Comparison of ENCODE assay signal across 11 mouse cellular contexts in the genomic region with DNA sequence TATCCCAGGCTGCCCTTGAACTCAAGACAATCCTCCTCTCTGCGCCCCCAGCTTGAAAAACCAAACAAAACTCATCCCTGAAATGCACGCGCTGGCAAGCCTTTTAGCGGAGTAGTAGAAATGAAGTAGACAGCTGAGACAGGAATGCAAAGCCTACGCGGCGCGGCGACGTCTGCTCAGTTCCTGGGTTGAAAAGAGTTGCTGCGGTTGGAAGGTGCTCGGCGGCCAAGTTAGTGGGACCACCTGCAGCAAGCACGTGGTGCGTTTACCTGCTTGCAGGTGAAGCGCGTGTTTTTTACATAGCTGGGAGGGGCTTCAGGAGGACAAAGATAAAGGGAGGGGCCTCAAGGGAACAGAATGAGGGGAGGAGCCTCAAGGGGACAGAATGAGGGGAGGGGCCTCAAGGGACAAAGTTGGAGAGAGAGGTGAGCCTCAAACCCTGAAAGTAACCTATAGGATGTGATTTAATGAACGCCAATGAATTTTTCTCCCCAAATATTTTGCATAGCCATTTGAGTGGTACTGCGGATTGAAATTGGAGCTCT. TPM values are rescaled to one million over a fixed set of nuclear protein-coding genes. Genes with fewer than 3 reads are reported as not detected.
DNase-seq lines count a peak whose midpoint lies in the region; ATAC-seq and TF ChIP-seq lines count a peak whose summit lies in the region.
"Had no signal": no experiment of that assay in that cellular context is flagged by ENCODE, and none has a peak within 500 bp of the region (broad histone marks: within the 10 kb centered on the region; RNA-seq: fewer than 3 reads in every experiment).

No protein-coding gene starts in this region.

- no peak for DNase-seq in lung, postnatal 25 days (ENCODE audit: low spot score)
- no peak for DNase-seq in liver, embryonic 14.5 days (ENCODE audit: low read depth in 3 of 3, low spot score in 3 of 3)
- DNase-seq in gastrocnemius, postnatal 4 days (ENCODE audit: low spot score in 2 of 2): no peak
- no peak for DNase-seq in MN1 (ENCODE audit: low spot score)
- DNase-seq: cerebellum, adult 18-20 months; retina, postnatal 1 day had no signal

- TF ChIP-seq CTCF in liver, embryonic 14.5 days (IDR thresholded peaks at IDR 0.05; ENCODE audit: low read depth): no peak

- H3K9me3 ChIP-seq in erythroblast, embryonic 14.5 days (ENCODE audit: control insufficient read depth, low read length): peaks cover 7% of the 10 kb centered on the region; the same call in 1 of the 2 replicates
- H3K9me3 ChIP-seq in lung, embryonic 15.5 days: no peaks in the 10 kb centered on the region
- no peaks in the 10 kb centered on the region for H3K9me3 ChIP-seq in embryonic facial prominence, embryonic 15.5 days (replicated peaks)
- H3K9me3 ChIP-seq in liver, embryonic 14.5 days (ENCODE audit: control insufficient read depth, low read length): no peaks in the 10 kb centered on the region

- H3K9ac ChIP-seq in lung, embryonic 15.5 days: no peak overlapping the region
- no peak overlapping the region for H3K9ac ChIP-seq in embryonic facial prominence, embryonic 15.5 days
- H3K9ac ChIP-seq in liver, embryonic 14.5 days (replicated peaks): no peak overlapping the region

- peaks cover 61% of the 10 kb centered on the region for H3K27me3 ChIP-seq in erythroblast, embryonic 14.5 days (ENCODE audit: control insufficient read depth)
- H3K27me3 ChIP-seq in lung, embryonic 15.5 days: peaks cover 49% of the 10 kb centered on the region
- peaks cover 49% of the 10 kb centered on the region for H3K27me3 ChIP-seq in embryonic facial prominence, embryonic 15.5 days
- peaks cover 36% of the 10 kb centered on the region for H3K27me3 ChIP-seq in liver, embryonic 14.5 days (ENCODE audit: control insufficient read depth, insufficient read depth, low read length)

- 11% methylated on average over 19 of the region's 19 CpGs for WGBS in lung, embryonic 15.5 days
- WGBS in embryonic facial prominence, embryonic 15.5 days: 10% methylated on average over 19 of the region's 19 CpGs
- WGBS in liver, embryonic 14.5 days (ENCODE audit: insufficient replicate concordance): 21% methylated on average over 19 of the region's 19 CpGs

- peaks cover 40% of the 10 kb centered on the region for H3K4me1 ChIP-seq in erythroblast, embryonic 14.5 days (ENCODE audit: control insufficient read depth)
- peaks cover 33% of the 10 kb centered on the region for H3K4me1 ChIP-seq in lung, embryonic 15.5 days
- H3K4me1 ChIP-seq in embryonic facial prominence, embryonic 15.5 days: peaks cover 32% of the 10 kb centered on the region
- peaks cover 6 to 17% of the 10 kb centered on the region in 2 experiments; a peak in 3 of 4 replicates for H3K4me1 ChIP-seq in liver, embryonic 14.5 days (replicated peaks; ENCODE audit: control insufficient read depth in 2 of 2, insufficient read depth in 2 of 2, low read length in 1 of 2)

- peak overlapping the region; percentile 12 for H3K4me3 ChIP-seq in erythroblast, embryonic 14.5 days (replicated peaks)
- H3K4me3 ChIP-seq in lung, embryonic 15.5 days: peak overlapping the region; percentile 15
- peak overlapping the region; percentile 20; the same call in 1 of the 2 replicates for H3K4me3 ChIP-seq in embryonic facial prominence, embryonic 15.5 days (replicated peaks)
- H3K4me3 ChIP-seq in liver, embryonic 14.5 days (ENCODE audit: insufficient read depth in 1 of 2, low read depth in 2 of 2, low read length in 2 of 2): peak overlapping the region in 1 of 2 experiments; percentile 17; a peak in 1 of 4 replicates

- H3K27ac ChIP-seq in lung, embryonic 15.5 days: no peak overlapping the region
- H3K27ac ChIP-seq in embryonic facial prominence, embryonic 15.5 days (replicated peaks): no peak overlapping the region
- H3K27ac ChIP-seq in liver, embryonic 14.5 days: no peak overlapping the region

- H3K36me3 ChIP-seq in erythroblast, embryonic 14.5 days (ENCODE audit: control insufficient read depth): no peaks in the 10 kb centered on the region
- no peaks in the 10 kb centered on the region for H3K36me3 ChIP-seq in lung, embryonic 15.5 days
- H3K36me3 ChIP-seq in embryonic facial prominence, embryonic 15.5 days: no peaks in the 10 kb centered on the region
- H3K36me3 ChIP-seq in liver, embryonic 14.5 days (replicated peaks; ENCODE audit: control insufficient read depth, insufficient read depth, low read depth): no peaks in the 10 kb centered on the region

- ATAC-seq in erythroblast, adult 5-6 weeks (replicated peaks; ENCODE audit: low FRiP score, poor library complexity, severe bottlenecking): no peak
- ATAC-seq in lung, embryonic 15.5 days (ENCODE audit: borderline replicate concordance, extremely low read depth, low FRiP score, low TSS enrichment): no peak
- no peak for ATAC-seq in embryonic facial prominence, embryonic 15.5 days (ENCODE audit: insufficient number of reproducible peaks, low FRiP score, low TSS enrichment, low read depth)
- ATAC-seq in liver, embryonic 14.5 days (ENCODE audit: insufficient read depth): peak; percentile 19; the same call in 1 of the 2 replicates

- TF ChIP-seq EP300 in liver, embryonic 14.5 days (IDR thresholded peaks at IDR 0.05; ENCODE audit: low read depth): no peak

- H3K4me2 ChIP-seq in lung, embryonic 15.5 days: peak overlapping the region; percentile 45
- H3K4me2 ChIP-seq in embryonic facial prominence, embryonic 15.5 days (replicated peaks): peak overlapping the region; percentile 35; the same call in 1 of the 2 replicates
- peak overlapping the region; percentile 47 for H3K4me2 ChIP-seq in liver, embryonic 14.5 days (ENCODE audit: low read depth)

RNA-seq across cellular contexts. Expression of a gene that starts 3.1 kb away (rescaled TPM):
- polyA plus RNA-seq in erythroblast, embryonic 14.5 days (2012): 0.24 and 0.38 TPM in 2 replicates
- total RNA-seq in erythroblast, adult 5-6 weeks (2015; ENCODE audit: low replicate concordance): 2.1 TPM in 1 of 2 replicates, not detected in the other
- total RNA-seq in erythroblast, adult 5-6 weeks (2017; ENCODE audit: low replicate concordance): 0.98 and 1.8 TPM in 2 replicates
- 9.9 and 11.6 TPM in 2 replicates for polyA plus RNA-seq in lung, embryonic 15.5 days (2015; fragmentation: Nextera tagmentation; extraction: Ambion mirVana)
- 13.2 and 17.3 TPM in 2 replicates for polyA plus RNA-seq in embryonic facial prominence, embryonic 15.5 days (2015; fragmentation: Nextera tagmentation; extraction: Ambion mirVana)
- 2.3 and 2.5 TPM in 2 replicates for polyA plus RNA-seq in liver, embryonic 14.5 days (2012; rRNA removed)
- polyA plus RNA-seq in liver, embryonic 14.5 days (2014; fragmentation: Nextera tagmentation; extraction: Ambion mirVana): 2.9 and 3.2 TPM in 2 replicates
- total RNA-seq in gastrocnemius, postnatal 4 days (2021): 1 to 10 TPM; 2.4 to 3.6 TPM

RNA-seq across cellular contexts. Expression of a gene that starts 7.1 kb away (rescaled TPM):
- not detected in 2 replicates for polyA plus RNA-seq in erythroblast, embryonic 14.5 days (2012)
- not detected in 2 replicates for total RNA-seq in erythroblast, adult 5-6 weeks (2015; ENCODE audit: low replicate concordance)
- not detected in 2 replicates for total RNA-seq in erythroblast, adult 5-6 weeks (2017; ENCODE audit: low replicate concordance)
- polyA plus RNA-seq in lung, embryonic 15.5 days (2015; fragmentation: Nextera tagmentation; extraction: Ambion mirVana): 2.3 and 2.8 TPM in 2 replicates
- polyA plus RNA-seq in embryonic facial prominence, embryonic 15.5 days (2015; fragmentation: Nextera tagmentation; extraction: Ambion mirVana): 1.7 and 2.4 TPM in 2 replicates
- polyA plus RNA-seq in liver, embryonic 14.5 days (2012; rRNA removed): 0.04 and 0.08 TPM in 2 replicates
- polyA plus RNA-seq in liver, embryonic 14.5 days (2014; fragmentation: Nextera tagmentation; extraction: Ambion mirVana): 0.09 TPM in 1 of 2 replicates, not detected in the other
- 1 to 10 TPM; 5.0 to 7.8 TPM for total RNA-seq in gastrocnemius, postnatal 4 days (2021)
- total RNA-seq: megakaryocyte, adult 5-6 weeks had no signal

RNA-seq across cellular contexts. Expression of a gene that starts 20.3 kb away (rescaled TPM):
- polyA plus RNA-seq in erythroblast, embryonic 14.5 days (2012): 1.5 and 2.6 TPM in 2 replicates
- total RNA-seq in erythroblast, adult 5-6 weeks (2015; ENCODE audit: low replicate concordance): 23.0 and 28.1 TPM in 2 replicates
- total RNA-seq in erythroblast, adult 5-6 weeks (2017; ENCODE audit: low replicate concordance): 27.9 and 31.8 TPM in 2 replicates
- polyA plus RNA-seq in lung, embryonic 15.5 days (2015; fragmentation: Nextera tagmentation; extraction: Ambion mirVana): 11.1 and 12.5 TPM in 2 replicates
- 14.1 and 14.9 TPM in 2 replicates for polyA plus RNA-seq in embryonic facial prominence, embryonic 15.5 days (2015; fragmentation: Nextera tagmentation; extraction: Ambion mirVana)
- polyA plus RNA-seq in liver, embryonic 14.5 days (2012; rRNA removed): 4.3 and 5.7 TPM in 2 replicates
- polyA plus RNA-seq in liver, embryonic 14.5 days (2014; fragmentation: Nextera tagmentation; extraction: Ambion mirVana): 3.9 and 4.3 TPM in 2 replicates
- total RNA-seq in gastrocnemius, postnatal 4 days (2021): 10 to 100 TPM; 63.9 to 68.6 TPM

RNA-seq across cellular contexts. Expression of a gene that starts 26.8 kb away (rescaled TPM):
- polyA plus RNA-seq in erythroblast, embryonic 14.5 days (2012): 0.37 and 0.59 TPM in 2 replicates
- 2.3 and 3.3 TPM in 2 replicates for total RNA-seq in erythroblast, adult 5-6 weeks (2015; ENCODE audit: low replicate concordance)
- 10.6 and 12.8 TPM in 2 replicates for total RNA-seq in erythroblast, adult 5-6 weeks (2017; ENCODE audit: low replicate concordance)
- 14.8 and 15.8 TPM in 2 replicates for polyA plus RNA-seq in lung, embryonic 15.5 days (2015; fragmentation: Nextera tagmentation; extraction: Ambion mirVana)
- polyA plus RNA-seq in embryonic facial prominence, embryonic 15.5 days (2015; fragmentation: Nextera tagmentation; extraction: Ambion mirVana): 21.7 and 22.0 TPM in 2 replicates
- polyA plus RNA-seq in liver, embryonic 14.5 days (2012; rRNA removed): 4.5 and 7.1 TPM in 2 replicates
- polyA plus RNA-seq in liver, embryonic 14.5 days (2014; fragmentation: Nextera tagmentation; extraction: Ambion mirVana): 0.34 and 0.70 TPM in 2 replicates
- 10 to 100 TPM; 16.9 to 19.8 TPM for total RNA-seq in gastrocnemius, postnatal 4 days (2021)

RNA-seq across cellular contexts. Expression of a gene that starts 43.1 kb away (rescaled TPM):
- polyA plus RNA-seq in erythroblast, embryonic 14.5 days (2012): 71.2 and 76.8 TPM in 2 replicates
- total RNA-seq in erythroblast, adult 5-6 weeks (2015; ENCODE audit: low replicate concordance): 804 and 902 TPM in 2 replicates
- total RNA-seq in erythroblast, adult 5-6 weeks (2017; ENCODE audit: low replicate concordance): 180 and 247 TPM in 2 replicates
- 1,916 and 1,998 TPM in 2 replicates for polyA plus RNA-seq in lung, embryonic 15.5 days (2015; fragmentation: Nextera tagmentation; extraction: Ambion mirVana)
- 1,427 and 1,514 TPM in 2 replicates for polyA plus RNA-seq in embryonic facial prominence, embryonic 15.5 days (2015; fragmentation: Nextera tagmentation; extraction: Ambion mirVana)
- 1,442 and 1,688 TPM in 2 replicates for polyA plus RNA-seq in liver, embryonic 14.5 days (2012; rRNA removed)
- 1,211 and 1,290 TPM in 2 replicates for polyA plus RNA-seq in liver, embryonic 14.5 days (2014; fragmentation: Nextera tagmentation; extraction: Ambion mirVana)
- 100 to 1,000 TPM; 402 to 455 TPM for total RNA-seq in gastrocnemius, postnatal 4 days (2021)
